Mouse (Mus musculus) cerebellum, adult 18-20 months (tissue): Measurements from ENCODE around the gene Zbtb2.
A peak's percentile ranks its signal among the peaks of the same experiment; 100 is the strongest.
"Not testable (repeated sequence)": the region's sequence is repeated elsewhere in the genome, so short reads cannot be mapped to it uniquely, and the experiment has no call there.

Experiments
- DNase-seq, 2 experiments: peaks; one replicate each; pipeline ENCODE4 v3.0.0; 2021

The Zbtb2 gene

GRCm38 (mm10) chr10:4387701-4388383 is at the start of gene Zbtb2:
Gene Zbtb2 (minus strand): TSS chr10:4388108.
- DNase-seq = peak; percentile 75

- DNase-seq = no peak
Measured at GRCm38 (mm10) chr10:4435416-4435815, 47.5 kb upstream of the Zbtb2 start.

DNA sequence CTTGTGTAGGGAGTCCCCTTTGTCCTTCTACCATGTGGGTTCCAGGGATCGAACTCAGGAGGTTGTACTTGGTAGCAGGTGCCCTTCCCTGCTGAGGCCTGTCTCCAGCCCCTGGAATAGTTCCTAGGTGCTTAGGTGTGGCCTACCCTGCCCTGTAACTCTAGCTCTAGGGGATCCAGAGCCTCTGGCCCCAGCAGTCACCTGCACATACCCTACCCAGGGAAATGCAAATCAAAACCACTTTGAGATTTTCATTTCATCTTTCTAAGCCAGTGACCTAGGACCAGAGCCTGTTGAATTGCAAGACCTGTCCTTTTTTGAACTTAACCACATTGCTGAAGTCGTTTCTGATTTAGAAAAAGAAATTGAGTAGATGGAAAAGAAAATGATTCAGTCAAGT is 46.0 kb upstream of the Zbtb2 start:
- not testable (repeated sequence) for DNase-seq

DNA sequence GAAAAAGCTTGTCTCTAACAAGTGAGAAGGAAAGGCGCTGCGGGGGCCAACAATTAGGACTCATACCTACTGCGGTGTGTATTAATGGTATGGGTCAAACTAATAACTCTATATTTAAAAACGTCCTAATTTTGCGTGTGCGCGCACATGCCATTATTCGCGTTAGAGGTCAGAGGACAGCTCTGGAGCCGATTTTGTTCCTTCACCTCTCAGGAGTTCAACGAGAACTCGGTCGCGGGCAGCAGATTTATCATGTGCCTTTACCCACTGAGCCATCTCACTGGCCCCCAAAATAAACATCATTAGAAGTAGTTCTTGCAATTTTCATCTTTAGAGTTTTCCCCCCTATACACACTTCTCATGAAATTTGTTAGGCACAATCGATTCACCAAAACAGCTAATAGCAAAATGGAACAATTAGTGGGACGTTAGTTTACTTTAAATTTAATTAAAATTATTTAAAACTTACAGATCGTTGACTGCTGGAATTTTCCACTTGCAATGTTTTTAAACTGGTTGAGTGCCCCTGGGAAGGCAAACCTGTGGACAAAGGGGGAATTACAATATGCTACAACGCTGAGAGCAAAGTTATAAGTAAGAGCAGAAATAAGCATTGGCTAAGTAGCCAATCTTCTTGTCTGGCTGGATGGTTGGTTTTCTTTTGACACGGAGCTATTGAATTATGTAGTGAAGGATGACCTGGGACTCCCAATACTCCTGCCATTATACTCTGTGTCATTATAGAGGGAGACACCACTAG is 45.3 kb upstream of the Zbtb2 start:
- no peak for DNase-seq

DNA sequence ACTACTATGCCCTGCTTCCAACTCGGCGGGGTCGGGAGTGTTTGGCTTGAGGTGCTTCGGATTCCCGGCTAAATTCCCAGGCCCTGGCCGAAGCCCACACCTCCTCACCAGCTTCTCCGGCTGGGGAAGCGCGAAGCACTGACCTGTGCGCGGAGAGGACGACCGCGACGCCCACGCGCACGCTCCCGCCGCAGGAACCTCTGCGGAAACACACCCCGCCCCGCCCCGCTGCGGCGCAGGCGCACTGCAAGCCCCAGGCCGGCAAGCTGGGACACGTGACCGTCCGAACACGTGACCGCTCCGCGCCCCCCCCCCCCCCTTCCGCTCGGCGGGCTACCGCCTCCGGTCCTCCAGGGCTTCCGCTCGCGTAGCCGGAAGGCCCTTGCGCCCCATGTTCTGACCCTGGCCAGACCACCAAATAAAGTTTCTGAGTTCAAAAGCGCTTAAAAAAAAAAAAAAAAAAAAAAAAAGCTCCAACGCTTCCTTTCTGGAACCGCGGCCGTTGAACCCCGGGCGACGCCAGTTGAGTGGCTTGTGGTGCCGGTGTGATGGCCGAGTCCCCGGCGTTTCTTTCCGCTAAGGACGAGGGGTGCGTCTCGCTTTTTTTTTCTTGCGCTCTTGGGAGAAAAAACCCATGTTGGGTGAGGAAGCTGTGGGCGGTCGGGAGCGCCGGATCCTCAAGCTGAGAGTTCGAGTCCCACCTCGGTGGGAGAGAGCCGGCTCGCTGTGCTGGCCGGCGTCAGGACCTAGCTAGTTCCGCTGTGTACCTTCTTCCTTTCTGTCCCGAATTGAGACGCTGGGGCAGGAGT is 44.4 kb upstream of the Zbtb2 start, which contains the start of the genes Rmnd1 and Armt1:
Rmnd1 (minus strand) TSS at position 266 of the 809 bp plus-strand sequence.
Armt1 (plus strand) TSS at position 345 of the 809 bp plus-strand sequence.
- peak; percentile 95 to 98 for DNase-seq

GRCm38 (mm10) chr10:4431746-4432122 is 43.8 kb upstream of the Zbtb2 start:
- no peak for DNase-seq

DNA sequence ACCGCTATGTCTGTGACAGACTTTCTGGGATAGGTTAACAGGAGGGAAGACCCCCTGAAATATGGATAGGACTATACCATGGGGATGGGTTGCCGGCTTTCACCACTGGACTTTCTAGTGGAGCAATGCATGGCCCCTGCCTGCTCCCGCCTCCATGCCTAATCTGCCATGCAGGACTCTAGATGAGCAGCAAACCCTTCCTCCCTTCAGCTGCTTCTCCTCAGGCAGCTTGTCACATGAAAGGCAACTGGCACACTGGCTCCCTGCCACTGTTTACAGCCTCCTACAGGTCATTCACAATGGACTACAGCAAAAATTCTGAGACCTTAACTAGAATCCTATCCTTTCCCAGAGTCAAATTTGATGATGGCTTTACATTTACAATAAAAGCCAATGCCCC is 42.9 kb upstream of the Zbtb2 start:
- DNase-seq = peak; percentile 66 to 69

DNA sequence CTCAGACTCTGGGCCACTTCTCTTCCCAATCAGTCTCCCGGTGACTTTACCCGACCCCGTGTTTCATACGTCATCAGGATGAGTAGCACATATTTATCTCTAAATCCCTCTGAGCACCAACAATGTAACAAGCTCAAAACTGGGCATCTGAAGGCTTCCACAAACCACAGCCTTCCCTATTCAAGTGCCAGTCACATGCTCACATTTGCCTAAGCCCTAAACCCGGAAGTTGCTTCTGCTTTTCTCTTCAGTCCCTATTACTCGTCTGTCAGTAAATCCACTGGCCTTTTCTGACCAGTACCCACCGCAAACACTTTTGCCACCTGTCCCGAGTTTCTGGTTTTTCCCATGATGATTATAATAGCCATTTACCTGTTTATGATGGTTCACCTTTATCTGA is 42.5 kb upstream of the Zbtb2 start:
- DNase-seq = no peak

DNA sequence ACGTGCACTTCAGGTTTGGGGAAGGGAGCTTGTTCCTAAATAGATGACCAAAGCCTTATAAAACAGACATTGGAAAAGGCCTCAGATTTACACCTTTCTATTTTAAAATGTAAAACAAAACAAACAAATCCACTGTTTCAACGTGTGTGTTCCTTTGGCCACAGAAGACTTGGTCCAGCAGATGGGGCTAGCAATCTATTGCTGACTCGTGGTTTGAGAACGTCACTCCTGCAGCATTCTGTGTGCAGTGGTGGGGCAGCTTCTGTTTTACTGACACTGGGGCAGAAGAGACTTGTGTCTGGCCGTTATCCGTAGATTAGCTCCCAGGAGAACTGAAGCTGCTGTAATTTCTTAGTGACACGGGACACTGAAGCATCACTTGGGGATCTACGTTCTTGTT is 37.3 kb upstream of the Zbtb2 start:
- DNase-seq = no peak

DNA sequence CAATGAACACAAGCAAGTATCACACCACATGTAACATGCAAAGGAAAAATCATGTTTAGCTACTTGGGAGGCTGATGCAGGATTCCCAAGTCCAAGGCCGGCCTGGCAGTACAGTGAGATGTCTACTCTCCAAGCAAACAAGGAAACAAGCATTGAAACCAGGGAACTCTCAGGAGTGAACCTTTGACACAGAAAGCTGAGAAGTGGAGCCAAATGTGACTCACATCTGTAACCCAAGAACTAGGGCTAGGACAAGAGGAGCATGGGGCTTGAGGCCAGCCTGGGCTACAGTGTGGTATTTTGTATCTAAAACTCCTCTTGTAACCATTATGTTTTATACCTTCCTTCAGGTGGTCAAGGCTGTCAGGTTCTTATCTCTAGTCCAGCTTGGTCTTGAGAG is 19.3 kb upstream of the Zbtb2 start:
- DNase-seq = no peak

DNA sequence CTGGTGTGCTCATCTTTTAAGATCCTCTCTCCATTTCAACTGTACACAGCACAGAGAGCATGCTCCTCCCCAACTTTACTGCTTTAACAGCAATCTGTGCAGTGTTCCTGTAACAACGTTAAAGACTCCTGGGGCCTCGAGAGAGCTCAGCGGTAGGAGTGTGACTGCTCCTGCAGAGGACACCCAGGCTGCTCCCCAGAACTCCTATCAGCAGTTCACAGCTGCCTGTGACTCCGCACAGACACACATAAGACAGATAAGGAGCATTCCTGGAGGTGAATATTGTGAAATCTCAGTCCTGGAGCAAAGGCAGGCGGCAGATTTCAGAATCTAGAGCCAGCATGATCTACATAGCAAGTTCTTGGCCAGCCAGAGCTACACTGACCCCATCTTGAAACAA is 17.6 kb upstream of the Zbtb2 start:
- no peak for DNase-seq

- DNase-seq = peak; percentile 59 to 61
Measured at GRCm38 (mm10) chr10:4404895-4405491, 17.1 kb upstream of the Zbtb2 start.

DNA sequence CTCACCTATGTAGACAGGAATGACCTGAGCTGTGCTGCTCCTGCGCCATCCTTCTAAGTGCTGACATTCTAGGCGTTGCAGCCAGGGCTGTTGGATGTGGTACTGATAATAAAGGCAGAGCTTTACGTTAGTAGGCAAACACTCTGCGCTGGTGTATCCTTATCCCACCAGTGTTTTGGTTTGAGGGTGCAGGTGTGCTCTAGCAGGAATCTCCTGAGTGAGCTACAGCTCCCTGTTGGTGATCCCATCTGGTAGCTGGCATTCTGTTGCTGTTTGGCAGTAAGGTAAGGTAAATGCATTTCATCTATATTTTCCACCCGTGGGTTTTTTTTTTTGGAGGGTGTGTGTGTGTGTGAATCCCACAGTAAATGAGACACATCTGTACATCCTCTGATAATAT is 10.2 kb upstream of the Zbtb2 start:
- DNase-seq = peak in 1 of 2 experiments; percentile 35

- DNase-seq = no peak
Measured at GRCm38 (mm10) chr10:4395321-4395720, 7.4 kb upstream of the Zbtb2 start.

- peak; percentile 44 to 57 for DNase-seq
Measured at GRCm38 (mm10) chr10:4391851-4392250, 3.9 kb upstream of the Zbtb2 start.

DNA sequence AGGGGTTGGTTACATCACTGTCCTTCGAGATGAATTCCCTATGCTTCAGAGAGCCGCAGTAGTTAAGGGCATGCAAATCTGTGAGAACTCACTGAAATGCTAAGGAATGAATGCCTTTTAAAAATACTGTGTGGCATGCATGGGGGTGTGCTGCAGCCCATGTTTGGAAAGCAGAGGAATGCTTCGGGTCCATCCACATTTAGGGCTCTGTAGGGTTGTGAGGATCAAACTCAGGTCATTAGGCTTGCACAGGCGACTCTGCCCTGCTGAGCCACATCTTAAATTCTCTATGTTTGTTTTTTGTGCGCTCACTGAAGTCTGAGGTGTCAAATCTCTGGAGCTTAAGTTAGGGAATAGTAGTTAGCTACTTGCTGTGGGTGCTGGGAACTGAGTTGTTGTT is 3.2 kb upstream of the Zbtb2 start:
- no peak for DNase-seq

- no peak for DNase-seq
Measured at GRCm38 (mm10) chr10:4390550-4390949, 2.6 kb upstream of the Zbtb2 start.

- no peak for DNase-seq
Measured at GRCm38 (mm10) chr10:4389461-4390112, 1.7 kb upstream of the Zbtb2 start.

DNA sequence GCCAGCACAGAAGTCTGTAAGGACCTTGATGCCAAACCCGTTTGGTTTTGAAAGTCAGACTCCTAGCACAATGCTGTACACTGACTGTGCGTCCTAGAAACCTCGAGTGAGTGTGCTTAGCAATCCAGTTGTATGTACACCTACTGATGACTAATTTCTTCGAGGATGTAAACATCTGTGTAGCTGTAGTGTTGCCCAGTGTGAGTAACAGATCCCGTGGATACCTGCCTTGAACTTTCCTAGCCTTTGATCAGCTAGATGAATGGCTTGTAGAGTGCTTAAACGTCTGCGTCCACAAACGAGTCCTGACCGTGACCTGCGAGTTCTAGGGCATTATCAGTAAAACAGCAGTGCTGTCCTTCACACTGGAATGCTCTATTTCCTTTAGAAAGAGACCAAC is 1.1 kb upstream of the Zbtb2 start:
- DNase-seq = no peak

- DNase-seq = no peak
Measured at GRCm38 (mm10) chr10:4388384-4388745, 457 bp upstream of the Zbtb2 start.

GRCm38 (mm10) chr10:4386609-4387591 is 1.0 kb downstream of the Zbtb2 start:
- DNase-seq = peak; percentile 91 to 95
